Mouse (Mus musculus) heart, adult 2 months (tissue): ENCODE data around the gene Nnmt. TPM values are rescaled to one million over a fixed set of nuclear protein-coding genes. Genes with fewer than 3 reads are reported as not detected.

Experiments used
- DNase-seq, 2 experiments: peaks; one replicate each; pipeline ENCODE4 v3.0.0; 2021
- H3K27ac ChIP-seq: fragments of 200-600 bp; 2 replicates; pipeline ENCODE4 v1.8.1; 2022
- H3K27me3 ChIP-seq: fragments of 200-500 bp; 2 replicates; pipeline ENCODE4 v1.6.1; 2012; ENCODE audit warnings: mild to moderate bottlenecking, low read length, inconsistent platforms, mixed read lengths; ENCODE audit not compliant: control insufficient read depth, insufficient read depth
- H3K36me3 ChIP-seq: fragments of 200-500 bp; 2 replicates; pipeline ENCODE4 v1.6.1; 2012; ENCODE audit warnings: low read length, inconsistent platforms; ENCODE audit not compliant: control insufficient read depth, insufficient read depth
- H3K4me1 ChIP-seq: fragments of 200-500 bp; 2 replicates; pipeline ENCODE4 v1.6.1; 2011; ENCODE audit warnings: low read length; ENCODE audit not compliant: control insufficient read depth, insufficient read depth
- H3K4me3 ChIP-seq: fragments of 200-600 bp; 2 replicates; pipeline ENCODE4 v1.8.1; 2022
- H3K79me2 ChIP-seq: fragments of 200-500 bp; replicated peaks from 2 replicates; pipeline ENCODE4 v1.6.1; 2012; ENCODE audit warnings: mild to moderate bottlenecking, inconsistent platforms, low read length, moderate library complexity, mixed read lengths; ENCODE audit not compliant: control insufficient read depth, insufficient read depth
- H3K9ac ChIP-seq: fragments of 200-500 bp; 2 replicates; pipeline ENCODE4 v1.6.1; 2012; ENCODE audit warnings: low read depth, mild to moderate bottlenecking, control low read depth, inconsistent platforms, low read length, mixed read lengths
- CTCF ChIP-seq: fragments of 200-600 bp; IDR thresholded peaks from 2 replicates; pipeline ENCODE4 v1.8.1; 2022; ENCODE audit warnings: antibody characterized with exemption, mild to moderate bottlenecking, moderate library complexity
- EP300 ChIP-seq: fragments of 200-500 bp; IDR thresholded peaks from 2 replicates; pipeline ENCODE4 v1.6.1; 2011; ENCODE audit warnings: low read depth, low read length, control low read depth; ENCODE audit not compliant: insufficient read depth
- POLR2A ChIP-seq: fragments of 200-500 bp; IDR thresholded peaks from 2 replicates; pipeline ENCODE4 v1.6.1; 2011; ENCODE audit warnings: mild to moderate bottlenecking, low read depth, low read length, control low read depth; ENCODE audit not compliant: insufficient read depth
- WGBS: fragments of 180-500 bp; shearing (Covaris S2); methylation state at CpG from one replicate; pipeline ENCODE4 v1.1.7; 2018; 5-methylcytosine and 5-hydroxymethylcytosine counted together
- intact Hi-C: fragments of 180-260 bp; cut with DNase I; formaldehyde crosslinking; loops from one replicate; pipeline ENCODE4 v1.15.1; 2025
- polyA plus RNA-seq: library from polyadenylated mRNA; depleted of rRNA; stranded (reverse); fragments of >200 nt; gene quantifications from 2 replicates; pipeline ENCODE4 v1.2.3, GENCODE M21; 2012
- total RNA-seq, 2 experiments: library from RNA; stranded (reverse); gene quantifications; 2 replicates each; pipeline ENCODE4 v1.2.3; 2021

The Nnmt gene
- total and polyA plus RNA-seq, 3 experiments = 3.4 to 4.3 (median 4.1) TPM

DNA sequence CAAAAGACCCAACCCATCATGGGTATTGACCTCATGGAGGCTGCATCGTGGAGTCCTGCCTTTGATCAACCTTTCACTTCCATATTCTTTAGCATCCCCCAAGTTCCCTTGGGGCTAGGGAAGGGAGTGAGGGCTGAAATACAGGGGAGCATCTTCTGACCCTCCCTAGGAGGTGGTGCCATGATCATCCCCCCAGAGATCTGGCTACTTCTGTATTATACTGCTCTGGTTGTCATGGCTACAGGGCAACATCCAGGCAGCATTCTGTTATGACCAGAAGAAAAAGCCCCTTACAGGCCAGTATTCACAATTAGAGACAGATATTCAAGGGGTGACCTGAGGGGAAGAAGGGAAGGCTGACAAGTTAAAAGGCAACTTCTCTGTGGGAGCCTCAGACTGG is 14.3 kb upstream of the Nnmt start:
- DNase-seq = peak in 1 of 2 experiments; percentile 0
- H3K79me2 ChIP-seq = no peaks in the 10 kb centered on the region
- H3K27ac ChIP-seq = no peak overlapping the region
- no peaks in the 10 kb centered on the region for H3K36me3 ChIP-seq
- H3K27me3 ChIP-seq = peaks cover 1% of the 10 kb centered on the region; the same call in 1 of the 2 replicates
- H3K9ac ChIP-seq = no peak overlapping the region
- intact Hi-C loops = loop anchor here (2.0 to 10.0 kb wide), 4 partner anchors 32 to 366 kb away; partner anchors contain the start of gene Usp28
- WGBS = 61% methylated on average over 1 of the region's 1 CpGs
- TF ChIP-seq EP300 (no peak), CTCF (no peak), POLR2A (no peak)
- H3K4me3 ChIP-seq = no peak overlapping the region
- peaks cover 8% of the 10 kb centered on the region for H3K4me1 ChIP-seq

- peaks cover 1% of the 10 kb centered on the region; the same call in 1 of the 2 replicates for H3K27me3 ChIP-seq
- DNase-seq = peak; percentile 75
- H3K4me1 ChIP-seq = peaks cover 8% of the 10 kb centered on the region
- H3K9ac ChIP-seq = 0 out of 2 replicates have a peak overlapping the region, but pooled peaks have one; percentile 36
- H3K27ac ChIP-seq = peak overlapping the region; percentile 76
- peak overlapping the region; percentile 30 for H3K4me3 ChIP-seq
- no peaks in the 10 kb centered on the region for H3K79me2 ChIP-seq
- 2% methylated on average over 6 of the region's 6 CpGs for WGBS
- TF ChIP-seq EP300 (no peak), POLR2A (no peak), CTCF (peak; percentile 83)
- H3K36me3 ChIP-seq = no peaks in the 10 kb centered on the region
- intact Hi-C loops = loop anchor here (2.0 to 10.0 kb wide), 4 partner anchors 32 to 366 kb away; partner anchors contain the start of gene Usp28
Observed at GRCm38 (mm10) chr9:48618589-48618988, 13.6 kb upstream of the Nnmt start.

- Histone ChIP-seq H3K27ac (peak overlapping the region; percentile 76), H3K27me3 (peaks cover 1% of the 10 kb centered on the region; the same call in 1 of the 2 replicates), H3K36me3 (no peaks in the 10 kb centered on the region), H3K79me2 (no peaks in the 10 kb centered on the region), H3K4me3 (peak overlapping the region; percentile 30), H3K4me1 (peaks cover 8% of the 10 kb centered on the region), H3K9ac (no peak overlapping the region)
- no peak for TF ChIP-seq POLR2A
- TF ChIP-seq CTCF = no peak
- peak; percentile 64 for TF ChIP-seq EP300
- intact Hi-C loops = loop anchor here (2.0 to 10.0 kb wide), 4 partner anchors 31 to 367 kb away; partner anchors contain the start of gene Usp28
- WGBS = 37% methylated on average over 8 of the region's 8 CpGs
- DNase-seq = peak; percentile 78 to 88
Observed at GRCm38 (mm10) chr9:48618111-48618510, 13.2 kb upstream of the Nnmt start.

- peaks cover 8% of the 10 kb centered on the region for H3K4me1 ChIP-seq
- H3K4me3 ChIP-seq = no peak overlapping the region
- intact Hi-C loops = loop anchor here (2.0 to 10.0 kb wide), 4 partner anchors 31 to 367 kb away; partner anchors contain the start of gene Usp28
- no peaks in the 10 kb centered on the region for H3K79me2 ChIP-seq
- WGBS = 43% methylated on average over 3 of the region's 3 CpGs
- H3K36me3 ChIP-seq = no peaks in the 10 kb centered on the region
- TF ChIP-seq EP300 = no peak
- no peak for TF ChIP-seq CTCF
- no peak for TF ChIP-seq POLR2A
- no peak overlapping the region for H3K9ac ChIP-seq
- peaks cover under 1% of the 10 kb centered on the region; the same call in 1 of the 2 replicates for H3K27me3 ChIP-seq
- peak overlapping the region; percentile 76; the same call in 1 of the 2 replicates for H3K27ac ChIP-seq
- DNase-seq = peak in 1 of 2 experiments; percentile 25
Observed at GRCm38 (mm10) chr9:48617511-48618010, 12.6 kb upstream of the Nnmt start.

DNA sequence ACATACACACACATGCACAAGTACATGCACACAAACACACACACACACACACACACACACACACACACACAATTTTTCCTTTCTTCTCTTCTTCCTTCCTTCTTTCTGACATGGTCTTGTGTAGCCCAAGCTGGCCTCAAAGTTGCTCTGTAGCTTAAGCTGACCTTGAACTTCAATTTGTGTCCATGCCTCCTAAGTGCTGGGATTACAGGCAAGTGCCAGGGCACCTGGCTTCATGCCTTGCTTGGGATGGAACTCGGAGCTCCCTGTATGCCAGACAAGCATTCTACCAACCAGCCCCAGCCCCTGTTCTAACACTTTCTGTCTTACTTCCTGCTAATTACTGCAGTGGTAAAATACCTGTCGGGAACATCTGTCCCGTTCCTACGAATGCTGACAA is 8.3 kb upstream of the Nnmt start:
- Histone ChIP-seq H3K27ac (no peak overlapping the region), H3K9ac (no peak overlapping the region), H3K79me2 (no peaks in the 10 kb centered on the region), H3K4me3 (no peak overlapping the region), H3K27me3 (no peaks in the 10 kb centered on the region), H3K36me3 (no peaks in the 10 kb centered on the region), H3K4me1 (peaks cover 9% of the 10 kb centered on the region)
- no peak for DNase-seq
- no peak for TF ChIP-seq CTCF
- TF ChIP-seq EP300 = no peak
- TF ChIP-seq POLR2A = no peak
- intact Hi-C loops = loop anchor here (10.0 kb wide), 2 partner anchors 348 to 372 kb away; partner anchors contain the start of gene Usp28
- 76% methylated on average over 4 of the region's 4 CpGs for WGBS

DNA sequence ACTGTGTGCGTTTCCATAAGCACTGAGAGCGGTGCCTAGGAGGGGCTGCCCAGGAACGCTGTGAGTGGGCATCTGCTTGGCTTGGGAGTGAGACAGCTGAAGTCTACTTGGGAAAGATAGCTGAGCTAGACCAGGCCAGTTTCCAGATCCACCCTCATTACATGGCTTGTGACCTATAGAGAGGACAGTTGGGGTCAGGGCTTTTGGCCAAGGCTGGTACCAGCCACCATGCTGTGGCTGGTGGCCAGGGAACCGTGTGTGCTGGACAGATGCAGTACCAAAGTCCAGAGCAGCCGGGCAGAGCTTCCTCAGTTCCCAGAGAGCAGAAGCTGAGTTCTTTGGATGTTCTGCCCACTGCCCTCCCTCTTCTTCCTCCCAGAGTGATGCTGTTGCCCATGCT is 7.6 kb upstream of the Nnmt start:
- H3K27ac ChIP-seq = no peak overlapping the region
- peak in 1 of 2 experiments; percentile 53 for DNase-seq
- H3K79me2 ChIP-seq = no peaks in the 10 kb centered on the region
- H3K4me3 ChIP-seq = no peak overlapping the region
- no peak overlapping the region for H3K9ac ChIP-seq
- TF ChIP-seq CTCF = no peak
- TF ChIP-seq EP300 = peak; percentile 52; the same call in 1 of the 2 replicates
- H3K36me3 ChIP-seq = no peaks in the 10 kb centered on the region
- peaks cover 6% of the 10 kb centered on the region; the same call in 1 of the 2 replicates for H3K4me1 ChIP-seq
- intact Hi-C loops = loop anchor here (10.0 kb wide), 2 partner anchors 348 to 372 kb away; partner anchors contain the start of gene Usp28
- no peaks in the 10 kb centered on the region for H3K27me3 ChIP-seq
- WGBS = 69% methylated on average over 5 of the region's 5 CpGs
